Mouse (Mus musculus): ENCODE data around the gene Xndc1. TPM values are rescaled to one million over a fixed set of nuclear protein-coding genes. Genes with fewer than 3 reads are reported as not detected.

Xndc1 gene
- polyA plus RNA-seq, 1 experiment from 2014 or later: 21.0 TPM

- 0 out of 2 replicates have a peak overlapping the region, but pooled peaks have one; percentile 8 for H3K4me3 ChIP-seq (replicated peaks; ENCODE audit: low read depth, low read length)
- peak; percentile 72 for ATAC-seq (ENCODE audit: low FRiP score, low TSS enrichment)
- no peaks in the 10 kb centered on the region for H3K36me3 ChIP-seq (ENCODE audit: control insufficient read depth, insufficient read depth, low read length)
- no peaks in the 10 kb centered on the region for H3K9me3 ChIP-seq (ENCODE audit: control insufficient read depth, low read length)
- peaks cover 9% of the 10 kb centered on the region for H3K4me1 ChIP-seq (ENCODE audit: control insufficient read depth, insufficient read depth, low read length)
- H3K27me3 ChIP-seq (ENCODE audit: control insufficient read depth, insufficient read depth, low read length): no peaks in the 10 kb centered on the region
- peak; percentile 55 for DNase-seq
- no peak overlapping the region for H3K27ac ChIP-seq (replicated peaks; ENCODE audit: low read depth, low read length)
- H3K9ac ChIP-seq (replicated peaks; ENCODE audit: low read length): no peak overlapping the region
- H3K4me2 ChIP-seq (ENCODE audit: low read length): peak overlapping the region; percentile 46
- 5% methylated on average over 30 of the region's 30 CpGs for WGBS
These were observed 34.7 kb downstream of the Xndc1 start for GRCm38 (mm10) chr7:102099760-102100661.

- no peaks in the 10 kb centered on the region for H3K9me3 ChIP-seq (ENCODE audit: control insufficient read depth, low read length)
- H3K4me2 ChIP-seq (ENCODE audit: low read length): no peak overlapping the region
- H3K4me1 ChIP-seq (ENCODE audit: control insufficient read depth, insufficient read depth, low read length): peaks cover 9% of the 10 kb centered on the region
- ATAC-seq (ENCODE audit: low FRiP score, low TSS enrichment): no peak
- no peak overlapping the region for H3K4me3 ChIP-seq (replicated peaks; ENCODE audit: low read depth, low read length)
- no peak overlapping the region for H3K9ac ChIP-seq (replicated peaks; ENCODE audit: low read length)
- no peak overlapping the region for H3K27ac ChIP-seq (replicated peaks; ENCODE audit: low read depth, low read length)
- 67% methylated on average over 5 of the region's 5 CpGs for WGBS
- DNase-seq: no peak
- no peaks in the 10 kb centered on the region for H3K36me3 ChIP-seq (ENCODE audit: control insufficient read depth, insufficient read depth, low read length)
- no peaks in the 10 kb centered on the region for H3K27me3 ChIP-seq (ENCODE audit: control insufficient read depth, insufficient read depth, low read length)
These were observed 35.6 kb downstream of the Xndc1 start for GRCm38 (mm10) chr7:102100868-102101267.

GRCm38 (mm10) chr7:102101487-102101886, 36.2 kb downstream of the Xndc1 start, which contains the start of gene Art1:
Gene Art1 (plus strand): TSS chr7:102101743.
- no peaks in the 10 kb centered on the region for H3K9me3 ChIP-seq (ENCODE audit: control insufficient read depth, low read length)
- no peak for ATAC-seq (ENCODE audit: low FRiP score, low TSS enrichment)
- H3K4me2 ChIP-seq (ENCODE audit: low read length): no peak within 1 kb of the TSS
- no peak within 1 kb of the TSS for H3K27ac ChIP-seq (replicated peaks; ENCODE audit: low read depth, low read length)
- 51% methylated on average over 5 of the region's 5 CpGs for WGBS
- no peak within 1 kb of the TSS for H3K9ac ChIP-seq (replicated peaks; ENCODE audit: low read length)
- no peaks in the 10 kb centered on the region for H3K36me3 ChIP-seq (ENCODE audit: control insufficient read depth, insufficient read depth, low read length)
- no peak within 1 kb of the TSS for H3K4me3 ChIP-seq (replicated peaks; ENCODE audit: low read depth, low read length)
- DNase-seq: no peak
- H3K4me1 ChIP-seq (ENCODE audit: control insufficient read depth, insufficient read depth, low read length): peaks cover 9% of the 10 kb centered on the region
- H3K27me3 ChIP-seq (ENCODE audit: control insufficient read depth, insufficient read depth, low read length): no peaks in the 10 kb centered on the region

- H3K4me3 ChIP-seq (replicated peaks; ENCODE audit: low read depth, low read length): no peak overlapping the region
- WGBS: 33% methylated on average over 8 of the region's 8 CpGs
- H3K9ac ChIP-seq (replicated peaks; ENCODE audit: low read length): no peak overlapping the region
- no peaks in the 10 kb centered on the region for H3K27me3 ChIP-seq (ENCODE audit: control insufficient read depth, insufficient read depth, low read length)
- peak; percentile 6 for DNase-seq
- H3K27ac ChIP-seq (replicated peaks; ENCODE audit: low read depth, low read length): no peak overlapping the region
- H3K4me2 ChIP-seq (ENCODE audit: low read length): no peak overlapping the region
- H3K9me3 ChIP-seq (ENCODE audit: control insufficient read depth, low read length): no peaks in the 10 kb centered on the region
- H3K4me1 ChIP-seq (ENCODE audit: control insufficient read depth, insufficient read depth, low read length): peaks cover 9% of the 10 kb centered on the region
- no peak for ATAC-seq (ENCODE audit: low FRiP score, low TSS enrichment)
- H3K36me3 ChIP-seq (ENCODE audit: control insufficient read depth, insufficient read depth, low read length): no peaks in the 10 kb centered on the region
These were observed 36.9 kb downstream of the Xndc1 start for GRCm38 (mm10) chr7:102102241-102102640.

- Histone ChIP-seq H3K36me3 (ENCODE audit: control insufficient read depth, insufficient read depth, low read length) (no peaks in the 10 kb centered on the region), H3K9ac (replicated peaks; ENCODE audit: low read length) (no peak overlapping the region), H3K4me2 (ENCODE audit: low read length) (no peak overlapping the region), H3K4me3 (replicated peaks; ENCODE audit: low read depth, low read length) (no peak overlapping the region), H3K4me1 (ENCODE audit: control insufficient read depth, insufficient read depth, low read length) (peaks cover 9% of the 10 kb centered on the region), H3K27me3 (ENCODE audit: control insufficient read depth, insufficient read depth, low read length) (no peaks in the 10 kb centered on the region), H3K9me3 (ENCODE audit: control insufficient read depth, low read length) (no peaks in the 10 kb centered on the region), H3K27ac (replicated peaks; ENCODE audit: low read depth, low read length) (no peak overlapping the region)
- DNase-seq (no peak), ATAC-seq (ENCODE audit: low FRiP score, low TSS enrichment) (no peak)
- 43% methylated on average over 6 of the region's 6 CpGs for WGBS
These were observed 37.4 kb downstream of the Xndc1 start for GRCm38 (mm10) chr7:102102696-102103095.

- H3K27ac ChIP-seq (replicated peaks; ENCODE audit: low read depth, low read length): no peak overlapping the region
- H3K9me3 ChIP-seq (ENCODE audit: control insufficient read depth, low read length): no peaks in the 10 kb centered on the region
- H3K4me2 ChIP-seq (ENCODE audit: low read length): no peak overlapping the region
- 98% methylated on average over 2 of the region's 2 CpGs for WGBS
- H3K27me3 ChIP-seq (ENCODE audit: control insufficient read depth, insufficient read depth, low read length): no peaks in the 10 kb centered on the region
- ATAC-seq (ENCODE audit: low FRiP score, low TSS enrichment) (no peak), DNase-seq (no peak)
- no peaks in the 10 kb centered on the region for H3K36me3 ChIP-seq (ENCODE audit: control insufficient read depth, insufficient read depth, low read length)
- no peak overlapping the region for H3K4me3 ChIP-seq (replicated peaks; ENCODE audit: low read depth, low read length)
- no peak overlapping the region for H3K9ac ChIP-seq (replicated peaks; ENCODE audit: low read length)
- H3K4me1 ChIP-seq (ENCODE audit: control insufficient read depth, insufficient read depth, low read length): peaks cover 9% of the 10 kb centered on the region
These were observed 38.2 kb downstream of the Xndc1 start for GRCm38 (mm10) chr7:102103555-102103954.

GRCm38 (mm10) chr7:102104126-102104525, 38.8 kb downstream of the Xndc1 start:
- H3K9ac ChIP-seq (replicated peaks; ENCODE audit: low read length): no peak overlapping the region

GRCm38 (mm10) chr7:102106700-102107141, 41.4 kb downstream of the Xndc1 start:
- Histone ChIP-seq H3K36me3 (ENCODE audit: control insufficient read depth, insufficient read depth, low read length) (no peaks in the 10 kb centered on the region), H3K9ac (replicated peaks; ENCODE audit: low read length) (no peak overlapping the region; the same call in 1 of the 2 replicates), H3K9me3 (ENCODE audit: control insufficient read depth, low read length) (no peaks in the 10 kb centered on the region), H3K27ac (replicated peaks; ENCODE audit: low read depth, low read length) (no peak overlapping the region), H3K4me2 (ENCODE audit: low read length) (peak overlapping the region; percentile 44), H3K27me3 (ENCODE audit: control insufficient read depth, insufficient read depth, low read length) (no peaks in the 10 kb centered on the region), H3K4me1 (ENCODE audit: control insufficient read depth, insufficient read depth, low read length) (no peaks in the 10 kb centered on the region), H3K4me3 (replicated peaks; ENCODE audit: low read depth, low read length) (peak overlapping the region; percentile 12; the same call in 1 of the 2 replicates)
- peak; percentile 8 for DNase-seq
- 32% methylated on average over 23 of the region's 23 CpGs for WGBS
- ATAC-seq (ENCODE audit: low FRiP score, low TSS enrichment): no peak; the same call in 1 of the 2 replicates

More at GRCm38 (mm10) chr7:102104126-102104525, 38.8 kb downstream of the Xndc1 start:
- H3K4me1 ChIP-seq (ENCODE audit: control insufficient read depth, insufficient read depth, low read length): peaks cover 9% of the 10 kb centered on the region
- H3K9me3 ChIP-seq (ENCODE audit: control insufficient read depth, low read length): no peaks in the 10 kb centered on the region
- 83% methylated on average over 5 of the region's 5 CpGs for WGBS
- no peaks in the 10 kb centered on the region for H3K36me3 ChIP-seq (ENCODE audit: control insufficient read depth, insufficient read depth, low read length)
- no peak for DNase-seq
- no peak overlapping the region for H3K4me2 ChIP-seq (ENCODE audit: low read length)
- H3K4me3 ChIP-seq (replicated peaks; ENCODE audit: low read depth, low read length): no peak overlapping the region
- ATAC-seq (ENCODE audit: low FRiP score, low TSS enrichment): no peak
- no peaks in the 10 kb centered on the region for H3K27me3 ChIP-seq (ENCODE audit: control insufficient read depth, insufficient read depth, low read length)
- H3K27ac ChIP-seq (replicated peaks; ENCODE audit: low read depth, low read length): no peak overlapping the region

- no peaks in the 10 kb centered on the region for H3K4me1 ChIP-seq (ENCODE audit: control insufficient read depth, insufficient read depth, low read length)
- no peaks in the 10 kb centered on the region for H3K27me3 ChIP-seq (ENCODE audit: control insufficient read depth, insufficient read depth, low read length)
- DNase-seq (no peak), ATAC-seq (ENCODE audit: low FRiP score, low TSS enrichment) (no peak)
- no peak overlapping the region for H3K4me2 ChIP-seq (ENCODE audit: low read length)
- no peak overlapping the region for H3K27ac ChIP-seq (replicated peaks; ENCODE audit: low read depth, low read length)
- 90% methylated on average over 1 of the region's 1 CpGs for WGBS
- no peaks in the 10 kb centered on the region for H3K36me3 ChIP-seq (ENCODE audit: control insufficient read depth, insufficient read depth, low read length)
- no peak overlapping the region for H3K4me3 ChIP-seq (replicated peaks; ENCODE audit: low read depth, low read length)
- no peaks in the 10 kb centered on the region for H3K9me3 ChIP-seq (ENCODE audit: control insufficient read depth, low read length)
- H3K9ac ChIP-seq (replicated peaks; ENCODE audit: low read length): no peak overlapping the region
These were observed 42.9 kb downstream of the Xndc1 start for GRCm38 (mm10) chr7:102108206-102108605.

Measured in midbrain, embryonic 14.5 days (tissue).